Mouse (Mus musculus): ENCODE measurements at regions not wholly inside any gene's neighbourhood (a gene's known extent, or its start where the extent isn't known, plus 50 kb on each side); places are given as distances from the start of the nearest gene placed in this dataset.

GRCm38 (mm10) chr2:174022292-174022691, 53.8 kb upstream of the Stx16 start:
- ATAC-seq (ENCODE audit: low FRiP score) = no peak
- Histone ChIP-seq H3K4me1 (no peaks in the 10 kb centered on the region; the same call in 1 of the 2 replicates), H3K9ac (no peak overlapping the region), H3K27ac (no peak overlapping the region), H3K4me3 (no peak overlapping the region), H3K9me3 (replicated peaks) (no peaks in the 10 kb centered on the region), H3K4me2 (replicated peaks) (no peak overlapping the region), H3K27me3 (no peaks in the 10 kb centered on the region), H3K36me3 (no peaks in the 10 kb centered on the region)
- WGBS = 91% methylated on average over 4 of the region's 4 CpGs

- no peaks in the 10 kb centered on the region for H3K36me3 ChIP-seq
- H3K4me3 ChIP-seq = no peak overlapping the region
- H3K27me3 ChIP-seq = no peaks in the 10 kb centered on the region
- H3K4me1 ChIP-seq = no peaks in the 10 kb centered on the region; the same call in 1 of the 2 replicates
- H3K4me2 ChIP-seq (replicated peaks) = no peak overlapping the region
- WGBS = 68% methylated on average over 10 of the region's 11 CpGs
- peak; percentile 67 for ATAC-seq (ENCODE audit: low FRiP score)
- H3K9me3 ChIP-seq (replicated peaks) = no peaks in the 10 kb centered on the region
- H3K27ac ChIP-seq = no peak overlapping the region
- H3K9ac ChIP-seq = no peak overlapping the region
Observed at GRCm38 (mm10) chr2:174025181-174025870, 50.8 kb upstream of the Stx16 start.

Measured in hindbrain, embryonic 12.5 days (tissue).